8 mouse cellular contexts compared by ENCODE assay signal in genomic region chr19:12797071-12797470, GRCm38 (mm10). TPM values are rescaled to one million over a fixed set of nuclear protein-coding genes. Genes with fewer than 3 reads are reported as not detected.
DNase-seq lines count a peak whose midpoint lies in the region; ATAC-seq and TF ChIP-seq lines count a peak whose summit lies in the region.

No protein-coding gene starts in this region.

- H3K9ac ChIP-seq in forebrain, embryonic 14.5 days (ENCODE audit: low read length), result peak overlapping the region; percentile 67; the same call in 1 of the 2 replicates
- peak overlapping the region; percentile 68 for H3K9ac ChIP-seq in kidney, postnatal 0 days (ENCODE audit: low read depth, low read length)

- no peaks in the 10 kb centered on the region for H3K27me3 ChIP-seq in forebrain, embryonic 14.5 days (replicated peaks; ENCODE audit: control insufficient read depth, insufficient read depth, low read length)
- H3K27me3 ChIP-seq in kidney, postnatal 0 days (ENCODE audit: insufficient read depth, low read length), result no peaks in the 10 kb centered on the region

- TF ChIP-seq POLR2A in bone marrow macrophage, adult 2 months (IDR thresholded peaks at IDR 0.05; ENCODE audit: borderline replicate concordance, low read depth, low read length), result no peak

- TF ChIP-seq CTCF in bone marrow macrophage, adult 2 months (IDR thresholded peaks at IDR 0.05; ENCODE audit: low read depth, low read length), result no peak
- TF ChIP-seq CTCF in kidney, postnatal 0 days (IDR thresholded peaks at IDR 0.05; ENCODE audit: low read depth), result peak; percentile 64

- H3K4me2 ChIP-seq in forebrain, embryonic 14.5 days (ENCODE audit: low read length), result peak overlapping the region; percentile 83
- peak overlapping the region; percentile 71 for H3K4me2 ChIP-seq in kidney, postnatal 0 days (ENCODE audit: low read length)

- H3K27ac ChIP-seq in bone marrow macrophage, adult 2 months (ENCODE audit: insufficient read depth, low read depth, low read length), result peak overlapping the region; percentile 100
- H3K27ac ChIP-seq in forebrain, embryonic 14.5 days (ENCODE audit: low read depth, low read length), result peak overlapping the region; percentile 99; the same call in 1 of the 2 replicates
- H3K27ac ChIP-seq in kidney, postnatal 0 days, result peak overlapping the region; percentile 100
- peak overlapping the region; percentile 98 for H3K27ac ChIP-seq in macrophage

- ATAC-seq in forebrain, embryonic 14.5 days, result no peak
- ATAC-seq in kidney, postnatal 0 days (replicated peaks; ENCODE audit: low FRiP score, low read depth), result no peak

- WGBS in forebrain, embryonic 14.5 days, result 1% methylated on average over 7 of the region's 7 CpGs
- WGBS in kidney, postnatal 0 days, result 1% methylated on average over 7 of the region's 7 CpGs
- WGBS in macrophage (ENCODE audit: missing documents), result 0% methylated on average over 6 of the region's 7 CpGs

- peaks cover 70% of the 10 kb centered on the region for H3K79me2 ChIP-seq in macrophage (ENCODE audit: inconsistent target)

- DNase-seq in layer of hippocampus, adult 18-20 months (ENCODE audit: low spot score in 2 of 2), result peak; percentile 11 to 66
- DNase-seq in layer of hippocampus, postnatal 25 days (ENCODE audit: extremely low spot score in 1 of 2, low spot score in 1 of 2), result no peak
- peak; percentile 64 for DNase-seq in forebrain, embryonic 14.5 days (ENCODE audit: low spot score)
- DNase-seq in kidney, postnatal 0 days (ENCODE audit: low spot score), result peak; percentile 85
- DNase-seq in frontal cortex, postnatal 25 days (ENCODE audit: low spot score in 2 of 2), result no peak
- DNase-seq in urinary bladder, adult 2 months (ENCODE audit: low spot score), result no peak

- H3K4me3 ChIP-seq in bone marrow macrophage, adult 2 months (ENCODE audit: insufficient read depth, low read length), result peak overlapping the region; percentile 85
- H3K4me3 ChIP-seq in forebrain, embryonic 14.5 days (ENCODE audit: low read depth, low read length), result peak overlapping the region; percentile 86
- H3K4me3 ChIP-seq in kidney, postnatal 0 days (replicated peaks; ENCODE audit: low read depth, low read length), result peak overlapping the region; percentile 99
- peak overlapping the region; percentile 61 for H3K4me3 ChIP-seq in macrophage (ENCODE audit: inconsistent target)

- peaks cover 2% of the 10 kb centered on the region; the same call in 1 of the 2 replicates for H3K4me1 ChIP-seq in bone marrow macrophage, adult 2 months (ENCODE audit: control insufficient read depth, insufficient read depth, low read length)
- H3K4me1 ChIP-seq in forebrain, embryonic 14.5 days (ENCODE audit: control insufficient read depth, insufficient read depth, low read length), result no peaks in the 10 kb centered on the region
- no peaks in the 10 kb centered on the region for H3K4me1 ChIP-seq in kidney, postnatal 0 days (replicated peaks; ENCODE audit: insufficient read depth, low read length)

- H3K9me3 ChIP-seq in forebrain, embryonic 14.5 days (replicated peaks; ENCODE audit: control insufficient read depth, low read length), result no peaks in the 10 kb centered on the region
- H3K9me3 ChIP-seq in kidney, postnatal 0 days (replicated peaks; ENCODE audit: low read length), result no peaks in the 10 kb centered on the region

- H3K36me3 ChIP-seq in forebrain, embryonic 14.5 days (ENCODE audit: control insufficient read depth, insufficient read depth, low read length), result no peaks in the 10 kb centered on the region
- H3K36me3 ChIP-seq in kidney, postnatal 0 days (ENCODE audit: insufficient read depth, low read length), result no peaks in the 10 kb centered on the region
- no peaks in the 10 kb centered on the region for H3K36me3 ChIP-seq in macrophage (ENCODE audit: inconsistent target)

RNA-seq across cellular contexts. Expression of gene Lpxn, which starts 1.1 kb away (rescaled TPM):
- 1 to 10 TPM; 1.0 to 1.9 TPM for total RNA-seq in layer of hippocampus, adult 18-20 months (2021)
- total RNA-seq in layer of hippocampus, postnatal 25 days (2021), result 1 to 10 TPM; 1.6 to 2.2 TPM
- 150 TPM in 2 replicates for polyA plus RNA-seq in bone marrow macrophage, adult 2 months (2012; ENCODE audit: insufficient read depth, insufficient read length, missing spikeins)
- polyA plus RNA-seq in forebrain, embryonic 14.5 days (2014; fragmentation: Nextera tagmentation; extraction: Ambion mirVana), result 1.2 and 1.4 TPM in 2 replicates
- 2.2 TPM in 2 replicates for polyA plus RNA-seq in kidney, postnatal 0 days (2015; fragmentation: Nextera tagmentation; extraction: Ambion mirVana)
- total RNA-seq in macrophage (2018; cell fraction: chromatin; rRNA removed), result 100 to 1,000 TPM in 3 of 26 experiments, 10 to 100 TPM in 23; 15.7 to 110 (median 77.8) TPM
- 100 to 1,000 TPM in 20 of 26 experiments, 10 to 100 TPM in 6; 70.1 to 159 (median 117) TPM for total RNA-seq in macrophage (2018; cell fraction: cytosol; rRNA removed)
- total RNA-seq in macrophage (2018; cell fraction: nucleus; rRNA removed), result 100 to 1,000 TPM in 9 of 26 experiments, 10 to 100 TPM in 17; 36.5 to 139 (median 79.4) TPM
- polyA plus RNA-seq in macrophage (2018), result 84.8 to 185 TPM (median 109 TPM) in 3 replicates
- polyA plus RNA-seq in urinary bladder, adult 2 months (2012; rRNA removed), result 4.3 and 5.1 TPM in 2 replicates

RNA-seq across cellular contexts. Expression of gene Zfp91, which starts 1.1 kb away (rescaled TPM):
- 10 to 100 TPM; 84.6 to 90.8 TPM for total RNA-seq in layer of hippocampus, adult 18-20 months (2021)
- total RNA-seq in layer of hippocampus, postnatal 25 days (2021), result 100 to 1,000 TPM in 1 of 2 experiments, 10 to 100 TPM in 1; 92.1 to 101 TPM
- polyA plus RNA-seq in bone marrow macrophage, adult 2 months (2012; ENCODE audit: insufficient read depth, insufficient read length, missing spikeins), result 66.9 and 74.5 TPM in 2 replicates
- polyA plus RNA-seq in forebrain, embryonic 14.5 days (2014; fragmentation: Nextera tagmentation; extraction: Ambion mirVana), result 7.7 and 8.1 TPM in 2 replicates
- polyA plus RNA-seq in kidney, postnatal 0 days (2015; fragmentation: Nextera tagmentation; extraction: Ambion mirVana), result 15.3 TPM in 2 replicates
- total RNA-seq in macrophage (2018; cell fraction: chromatin; rRNA removed), result 100 to 1,000 TPM in 3 of 26 experiments, 10 to 100 TPM in 23; 36.6 to 109 (median 66.1) TPM
- 10 to 100 TPM; 43.8 to 80.1 (median 68.6) TPM for total RNA-seq in macrophage (2018; cell fraction: cytosol; rRNA removed)
- total RNA-seq in macrophage (2018; cell fraction: nucleus; rRNA removed), result 100 to 1,000 TPM in 3 of 26 experiments, 10 to 100 TPM in 23; 39.4 to 128 (median 62.4) TPM
- 50.8 to 76.2 TPM (median 59.4 TPM) in 3 replicates for polyA plus RNA-seq in macrophage (2018)
- polyA plus RNA-seq in urinary bladder, adult 2 months (2012; rRNA removed), result 37.0 and 44.0 TPM in 2 replicates

RNA-seq across cellular contexts. Expression of gene Cntf, which starts 31.6 kb away (rescaled TPM):
- 1 to 10 TPM; 2.7 to 3.1 TPM for total RNA-seq in layer of hippocampus, adult 18-20 months (2021)
- total RNA-seq in layer of hippocampus, postnatal 25 days (2021), result 1 to 10 TPM; 2.7 to 3.6 TPM
- 1.3 and 2.0 TPM in 2 replicates for polyA plus RNA-seq in bone marrow macrophage, adult 2 months (2012; ENCODE audit: insufficient read depth, insufficient read length, missing spikeins)
- polyA plus RNA-seq in forebrain, embryonic 14.5 days (2014; fragmentation: Nextera tagmentation; extraction: Ambion mirVana), result 1.2 TPM in 2 replicates
- 4.9 TPM in 2 replicates for polyA plus RNA-seq in kidney, postnatal 0 days (2015; fragmentation: Nextera tagmentation; extraction: Ambion mirVana)
- total RNA-seq in macrophage (2018; cell fraction: chromatin; rRNA removed), result 10 to 100 TPM in 1 of 26 experiments, 1 to 10 TPM in 25; 1.2 to 10.7 (median 3.9) TPM
- 1 to 10 TPM in 2 of 26 experiments, under 1 TPM in 24; 0.17 to 1.6 (median 0.43) TPM for total RNA-seq in macrophage (2018; cell fraction: cytosol; rRNA removed)
- total RNA-seq in macrophage (2018; cell fraction: nucleus; rRNA removed), result 10 to 100 TPM in 2 of 26 experiments, 1 to 10 TPM in 24; 1.3 to 12.8 (median 2.9) TPM
- 0.42 to 0.85 TPM (median 0.52 TPM) in 3 replicates for polyA plus RNA-seq in macrophage (2018)
- 1.8 and 2.9 TPM in 2 replicates for polyA plus RNA-seq in urinary bladder, adult 2 months (2012; rRNA removed)

RNA-seq across cellular contexts. Expression of gene Gm5244, which starts 49.4 kb away (rescaled TPM):
- not detected for total RNA-seq in layer of hippocampus, adult 18-20 months (2021)
- not detected for total RNA-seq in layer of hippocampus, postnatal 25 days (2021)
- polyA plus RNA-seq in bone marrow macrophage, adult 2 months (2012; ENCODE audit: insufficient read depth, insufficient read length, missing spikeins), result not detected in 2 replicates
- not detected in 2 replicates for polyA plus RNA-seq in forebrain, embryonic 14.5 days (2014; fragmentation: Nextera tagmentation; extraction: Ambion mirVana)
- not detected in 2 replicates for polyA plus RNA-seq in kidney, postnatal 0 days (2015; fragmentation: Nextera tagmentation; extraction: Ambion mirVana)
- 10 to 100 TPM in 8 of 26 experiments, 1 to 10 TPM in 16, not detected in 2; 1.3 to 19.9 (median 8.2) TPM for total RNA-seq in macrophage (2018; cell fraction: chromatin; rRNA removed)
- under 1 TPM in 5 of 26 experiments, not detected in 21; 0.29 to 0.88 (median 0.36) TPM for total RNA-seq in macrophage (2018; cell fraction: cytosol; rRNA removed)
- 1 to 10 TPM in 17 of 26 experiments, under 1 TPM in 2, not detected in 7; 0.92 to 5.0 (median 2.5) TPM for total RNA-seq in macrophage (2018; cell fraction: nucleus; rRNA removed)
- not detected in 3 replicates for polyA plus RNA-seq in macrophage (2018)
- polyA plus RNA-seq in urinary bladder, adult 2 months (2012; rRNA removed), result not detected in 2 replicates

Comparison
In these comparisons a context has a peak if more than half of its experiments do, and no peak if none do; other contexts are left out.
1. DNase-seq: peak in layer of hippocampus, adult 18-20 months (2 of 2), forebrain, embryonic 14.5 days (single experiment) and kidney, postnatal 0 days (single experiment); none in layer of hippocampus, postnatal 25 days (0 of 2), frontal cortex, postnatal 25 days (0 of 2) and urinary bladder, adult 2 months (single experiment).
2. RNA of gene Lpxn, which starts 1.1 kb away (polyA plus RNA-seq): 150 TPM in bone marrow macrophage, adult 2 months and 84.8 to 185 TPM in macrophage; 4.3 to 5.1 TPM in urinary bladder, adult 2 months, 2.2 TPM in kidney, postnatal 0 days and 1.2 to 1.4 TPM in forebrain, embryonic 14.5 days; every median in the first group is over 10 times any median in the second.
3. Peak in every context shown above with its lines, with median percentiles within 50 percentile points of each other: H3K27ac ChIP-seq and H3K4me3 ChIP-seq.